Mouse (Mus musculus) MEL-GATA-1-ER (cell line): ENCODE data around the gene Gm42674.

Experiments used
- DNase-seq: peaks from one replicate; pipeline ENCODE4 v3.0.0-alpha.2; 2012; ENCODE audit warnings: low read depth; ENCODE audit errors: extremely low read depth

The Gm42674 gene

GRCm38 (mm10) chr3:90601486-90602110 is at the start of gene Gm42674:
Gene Gm42674 (plus strand): TSS chr3:90601904.
- DNase-seq: no peak

DNA sequence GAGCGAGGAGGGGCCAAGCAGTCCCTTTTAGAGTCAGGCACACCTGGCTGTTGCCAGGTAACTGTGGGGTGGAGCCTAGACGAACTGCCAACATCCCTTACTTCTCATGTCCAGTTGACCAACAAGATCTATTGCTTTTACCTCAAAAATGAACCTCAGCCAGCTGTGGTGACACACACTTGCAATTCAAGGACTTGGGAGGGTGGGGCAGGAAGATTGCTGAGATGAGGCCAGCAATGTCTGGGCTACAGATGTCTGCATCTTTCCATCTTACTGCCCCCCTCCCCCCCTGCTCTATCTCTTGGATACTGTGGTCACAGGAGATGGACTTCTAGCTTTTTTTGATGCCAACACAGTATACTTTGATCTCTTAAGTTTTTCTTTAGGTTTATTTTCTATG is 49.5 kb upstream of the Gm42674 start:
- no peak for DNase-seq

DNA sequence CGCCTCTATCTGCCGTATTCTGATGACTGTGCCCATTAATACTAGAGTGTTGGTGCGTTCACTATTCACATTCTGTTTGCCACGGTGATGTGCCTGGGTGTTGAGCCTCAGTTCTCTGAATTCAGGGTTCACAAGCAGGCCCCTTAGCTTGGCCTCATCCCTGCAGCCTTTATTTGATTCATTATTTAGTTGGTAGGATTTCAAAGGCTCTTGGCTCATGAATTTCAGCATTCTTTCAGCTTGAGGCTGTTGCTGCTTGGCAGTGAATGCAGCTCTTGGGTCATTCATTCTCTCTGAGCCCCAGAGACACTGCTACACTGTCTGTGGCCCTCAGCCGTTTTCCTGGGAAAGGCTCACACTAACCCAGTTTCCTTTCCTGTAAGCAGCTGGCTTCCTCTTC is 45.8 kb upstream of the Gm42674 start:
- DNase-seq: no peak

GRCm38 (mm10) chr3:90560008-90560628 is 41.6 kb upstream of the Gm42674 start, which contains the start of gene S100a3:
Gene S100a3 (plus strand): TSS chr3:90560578.
- no peak for DNase-seq

DNA sequence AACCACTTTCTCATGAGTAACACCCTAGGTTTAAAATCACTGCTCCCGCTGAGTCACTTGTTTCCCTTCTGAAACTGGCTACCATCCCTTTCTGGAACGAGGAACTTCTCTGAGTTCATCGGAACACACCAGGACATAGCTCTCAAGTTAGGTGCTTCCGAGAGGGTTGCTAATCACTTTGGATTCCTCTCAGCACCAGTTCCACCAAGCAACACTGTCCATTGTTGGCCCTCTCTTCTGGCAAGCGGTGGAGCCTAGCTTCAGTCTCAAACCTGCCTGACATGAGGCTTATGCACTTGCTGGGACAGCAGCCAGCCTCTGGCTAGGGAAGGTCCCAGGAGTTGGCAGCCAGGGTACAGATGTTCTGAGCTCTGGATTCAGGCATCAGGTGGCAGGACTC is 27.0 kb upstream of the Gm42674 start:
- no peak for DNase-seq

- no peak for DNase-seq
Measured at GRCm38 (mm10) chr3:90575320-90575719, 26.4 kb upstream of the Gm42674 start.

GRCm38 (mm10) chr3:90576351-90577001 is 25.2 kb upstream of the Gm42674 start:
- no peak for DNase-seq

DNA sequence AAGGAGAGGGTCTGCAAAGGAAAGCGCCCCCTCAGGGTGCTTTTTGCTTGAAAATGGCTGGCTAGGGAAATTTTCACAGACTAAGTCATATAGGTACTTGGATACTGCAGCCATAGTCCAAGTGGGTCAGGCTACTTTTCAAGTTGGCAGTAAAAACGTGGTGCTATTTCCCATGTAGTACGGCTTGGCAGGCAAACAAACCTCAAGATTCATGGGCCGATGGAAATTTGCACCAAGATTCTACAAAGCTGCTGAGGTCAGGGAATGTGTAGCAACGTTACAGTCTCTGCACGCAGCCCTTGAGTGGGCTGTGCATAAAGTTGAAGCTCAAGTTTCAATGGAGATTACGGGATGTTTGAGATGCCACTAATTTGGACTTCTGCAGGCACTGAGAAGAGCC is 22.3 kb upstream of the Gm42674 start:
- DNase-seq: no peak

- DNase-seq: no peak
Measured at GRCm38 (mm10) chr3:90581141-90581540, 20.6 kb upstream of the Gm42674 start.

DNA sequence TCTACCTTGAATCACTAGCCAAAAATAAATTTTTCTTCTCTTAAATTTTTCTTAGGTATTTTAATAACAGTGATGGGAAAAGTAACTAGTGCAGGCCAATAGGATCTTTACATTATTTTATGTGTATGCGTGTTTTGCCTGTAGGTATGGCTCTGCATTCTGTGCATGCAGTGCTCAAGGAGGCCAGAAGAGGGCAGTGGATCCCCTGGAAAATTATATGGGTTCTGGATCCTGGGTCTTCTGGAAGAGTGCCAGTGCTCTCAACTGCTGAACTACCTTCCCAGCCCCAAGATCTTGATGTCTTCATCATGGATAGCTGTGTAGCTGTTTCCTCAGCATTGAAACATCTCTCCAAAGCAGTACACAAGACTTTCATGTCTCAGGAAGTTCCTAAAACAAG is 19.5 kb upstream of the Gm42674 start:
- DNase-seq: no peak

- no peak for DNase-seq
Measured at GRCm38 (mm10) chr3:90582556-90582955, 19.1 kb upstream of the Gm42674 start.

GRCm38 (mm10) chr3:90583893-90584292 is 17.8 kb upstream of the Gm42674 start:
- no peak for DNase-seq

- DNase-seq: no peak
Measured at GRCm38 (mm10) chr3:90585595-90585994, 16.1 kb upstream of the Gm42674 start.

GRCm38 (mm10) chr3:90586016-90586643 is 15.6 kb upstream of the Gm42674 start:
- no peak for DNase-seq

GRCm38 (mm10) chr3:90586906-90587305 is 14.8 kb upstream of the Gm42674 start:
- peak; percentile 79 for DNase-seq

DNA sequence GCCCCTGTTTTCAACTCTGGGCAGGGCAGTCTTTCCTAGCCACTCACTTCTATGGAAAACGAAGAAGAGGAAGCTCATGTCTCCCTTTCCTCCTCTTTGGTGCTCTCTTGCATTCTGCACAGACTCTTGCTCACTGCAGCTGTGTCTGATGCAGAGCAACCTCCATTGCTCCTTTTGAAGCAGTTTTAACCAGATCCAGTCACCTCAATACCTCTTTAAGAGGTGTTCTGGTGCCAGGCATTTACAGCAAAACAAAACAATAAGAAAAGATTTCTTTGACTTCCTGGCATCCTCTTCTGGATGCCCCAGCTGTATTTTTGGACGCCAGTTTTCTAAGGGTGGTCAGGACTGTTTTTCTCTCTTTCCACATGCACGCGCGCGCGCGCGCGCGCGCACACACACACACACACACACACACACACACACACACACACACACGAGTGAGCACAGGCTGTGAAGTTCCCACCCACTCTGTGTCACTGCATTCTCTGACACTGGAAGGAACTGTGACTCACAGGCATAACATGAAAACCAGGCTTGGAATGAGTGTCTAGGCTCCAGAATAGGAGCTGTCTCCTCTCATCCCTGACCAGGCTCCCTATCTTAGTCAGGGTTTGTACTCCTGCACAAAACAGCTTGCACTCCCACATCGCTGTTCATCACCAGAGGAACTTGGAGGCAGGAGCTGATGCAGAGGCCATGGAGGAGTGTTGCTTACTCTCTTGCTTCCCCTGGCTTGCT is 14.2 kb upstream of the Gm42674 start:
- no peak for DNase-seq

DNA sequence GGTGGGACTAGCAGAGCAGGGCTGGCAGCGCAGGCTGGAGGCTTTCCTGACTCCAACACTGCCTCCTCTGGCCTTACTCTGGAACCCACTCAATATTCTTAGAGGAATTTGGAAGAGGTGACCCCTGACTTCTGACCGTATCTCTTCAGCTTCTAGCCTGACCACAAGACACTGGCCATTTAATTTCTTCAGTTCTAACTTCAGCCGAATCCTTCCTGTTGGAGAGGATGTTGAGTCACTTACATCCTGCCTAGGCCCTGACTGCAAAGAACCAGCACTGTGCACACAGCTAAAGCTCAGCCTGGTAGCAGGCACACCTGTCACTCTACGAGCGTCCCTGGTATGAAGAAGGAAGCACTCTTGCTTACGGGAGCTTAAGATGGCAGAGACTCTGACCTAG is 12.3 kb upstream of the Gm42674 start:
- no peak for DNase-seq

DNA sequence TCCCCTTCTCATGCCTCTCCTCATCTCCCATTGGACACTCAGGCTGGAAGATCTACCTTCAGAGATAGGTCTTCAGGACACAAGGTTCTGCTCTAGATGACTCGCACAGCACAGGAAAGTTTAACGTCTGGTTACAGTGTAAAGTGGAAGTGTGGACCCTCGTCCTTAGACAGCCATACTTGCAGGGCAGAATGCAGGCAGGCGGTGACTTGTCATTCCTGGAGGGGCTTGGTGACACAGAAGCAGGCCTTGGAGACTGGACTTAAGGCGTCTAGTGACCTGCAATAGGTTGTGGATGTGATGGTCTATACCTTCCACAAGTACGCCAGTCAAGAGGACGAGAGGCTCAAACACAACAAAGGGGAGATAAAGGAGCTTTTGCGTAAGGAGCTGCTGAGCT is 11.8 kb upstream of the Gm42674 start, which contains the start of gene S100a2:
TSS of gene S100a2 (plus strand) at position 301 of the 400 bp plus-strand sequence.
- no peak for DNase-seq

DNA sequence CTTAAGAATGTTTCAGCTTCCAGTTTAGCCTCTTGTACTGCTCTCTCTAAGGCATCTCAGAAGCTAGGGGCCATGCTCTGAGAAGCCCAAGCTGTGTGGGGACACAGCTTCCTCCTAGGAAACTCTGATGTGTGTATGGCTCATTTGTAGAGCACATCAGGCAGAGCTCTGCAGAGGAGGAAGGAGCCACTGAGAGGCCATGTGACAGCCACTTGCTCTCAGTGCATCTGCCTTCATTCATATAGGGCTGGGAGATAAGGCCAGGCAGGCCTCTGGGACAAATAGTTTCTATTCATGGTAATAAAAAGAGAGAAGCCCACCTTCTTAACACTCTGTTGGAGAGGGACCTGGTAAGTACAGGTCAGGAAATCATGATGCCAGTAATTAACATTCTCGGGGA is 7.2 kb upstream of the Gm42674 start:
- no peak for DNase-seq

- no peak for DNase-seq
Measured at GRCm38 (mm10) chr3:90595556-90595955, 6.1 kb upstream of the Gm42674 start.

DNA sequence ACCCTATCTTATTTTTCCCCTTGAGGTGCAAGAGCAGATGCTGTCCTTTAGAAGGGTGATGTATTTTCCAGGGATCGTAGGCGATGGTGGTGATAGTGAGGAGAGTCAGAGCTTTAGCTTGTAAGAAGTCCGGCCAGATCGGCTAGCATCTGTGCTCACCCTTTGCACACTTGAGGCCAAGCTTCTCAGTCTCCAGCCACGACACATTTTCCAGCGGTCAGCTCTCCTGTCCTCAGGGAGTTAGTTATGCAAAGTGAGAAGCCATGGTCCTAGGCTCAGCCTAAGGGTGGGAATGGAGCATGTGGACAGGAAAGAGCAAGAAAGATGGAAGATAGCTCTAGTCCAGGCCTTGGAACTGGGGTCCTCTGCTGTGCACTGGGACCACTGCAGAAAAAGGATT is 4.9 kb upstream of the Gm42674 start:
- DNase-seq: no peak

GRCm38 (mm10) chr3:90597736-90598135 is 4.0 kb upstream of the Gm42674 start:
- no peak for DNase-seq
